Mouse (Mus musculus): ENCODE measurements around the gene Ntn5.

Ntn5 gene

GRCm38 (mm10) chr7:45699523-45700141 lies 15.8 kb downstream of the Ntn5 start, which contains the start of gene Car11:
TSS of gene Car11 (plus strand) at chr7:45699843.
- no peak for DNase-seq (ENCODE audit: low spot score)

GRCm38 (mm10) chr7:45700301-45701015 lies 16.6 kb downstream of the Ntn5 start:
- DNase-seq (ENCODE audit: low spot score), result peak; percentile 70

GRCm38 (mm10) chr7:45701072-45701471 lies 17.2 kb downstream of the Ntn5 start:
- no peak for DNase-seq (ENCODE audit: low spot score)

GRCm38 (mm10) chr7:45701607-45702006 lies 17.8 kb downstream of the Ntn5 start:
- no peak for DNase-seq (ENCODE audit: low spot score)

GRCm38 (mm10) chr7:45702316-45702715 lies 18.5 kb downstream of the Ntn5 start:
- no peak for DNase-seq (ENCODE audit: low spot score)

GRCm38 (mm10) chr7:45702809-45703520 lies 19.1 kb downstream of the Ntn5 start:
- no peak for DNase-seq (ENCODE audit: low spot score)

- DNase-seq (ENCODE audit: low spot score), result no peak
Observed at GRCm38 (mm10) chr7:45703521-45704033, 19.8 kb downstream of the Ntn5 start.

GRCm38 (mm10) chr7:45704046-45704559 lies 20.3 kb downstream of the Ntn5 start:
- peak; percentile 71 for DNase-seq (ENCODE audit: low spot score)

GRCm38 (mm10) chr7:45704730-45705442 lies 21.1 kb downstream of the Ntn5 start, which contains the start of gene Dbp:
TSS of gene Dbp (plus strand) at chr7:45705088.
- DNase-seq (ENCODE audit: low spot score), result peak; percentile 100

GRCm38 (mm10) chr7:45705443-45705864 lies 21.6 kb downstream of the Ntn5 start:
- DNase-seq (ENCODE audit: low spot score), result peak; percentile 32

- DNase-seq (ENCODE audit: low spot score), result no peak
Observed at GRCm38 (mm10) chr7:45705873-45706281, 22.1 kb downstream of the Ntn5 start.

- DNase-seq (ENCODE audit: low spot score), result peak; percentile 87
Observed at GRCm38 (mm10) chr7:45706721-45707241, 23.0 kb downstream of the Ntn5 start.

GRCm38 (mm10) chr7:45707375-45707967 lies 23.6 kb downstream of the Ntn5 start:
- peak; percentile 94 for DNase-seq (ENCODE audit: low spot score)

- DNase-seq (ENCODE audit: low spot score), result no peak
Observed at GRCm38 (mm10) chr7:45708221-45708761, 24.5 kb downstream of the Ntn5 start.

GRCm38 (mm10) chr7:45709036-45709435 lies 25.2 kb downstream of the Ntn5 start:
- no peak for DNase-seq (ENCODE audit: low spot score)

- DNase-seq (ENCODE audit: low spot score), result no peak
Observed at GRCm38 (mm10) chr7:45709677-45710355, 26.0 kb downstream of the Ntn5 start.

- no peak for DNase-seq (ENCODE audit: low spot score)
Observed at GRCm38 (mm10) chr7:45710477-45711191, 26.8 kb downstream of the Ntn5 start.

GRCm38 (mm10) chr7:45711316-45712021 lies 27.6 kb downstream of the Ntn5 start:
- no peak for DNase-seq (ENCODE audit: low spot score)

All from T-cell, adult 2 months (primary cell).